Mouse (Mus musculus) erythroblast, embryonic 14.5 days (primary cell): ENCODE measurements around the gene Chst11.

ENCODE experiments used
- GATA1 ChIP-seq: IDR thresholded peaks from 2 replicates; pipeline ENCODE4 v1.6.1; 2012; ENCODE audit warnings: low read length, inconsistent platforms, mixed read lengths
- TAL1 ChIP-seq: IDR thresholded peaks from 3 replicates; pipeline ENCODE4 v1.6.1; 2012; ENCODE audit warnings: low read length, inconsistent platforms, mixed read lengths

DNA sequence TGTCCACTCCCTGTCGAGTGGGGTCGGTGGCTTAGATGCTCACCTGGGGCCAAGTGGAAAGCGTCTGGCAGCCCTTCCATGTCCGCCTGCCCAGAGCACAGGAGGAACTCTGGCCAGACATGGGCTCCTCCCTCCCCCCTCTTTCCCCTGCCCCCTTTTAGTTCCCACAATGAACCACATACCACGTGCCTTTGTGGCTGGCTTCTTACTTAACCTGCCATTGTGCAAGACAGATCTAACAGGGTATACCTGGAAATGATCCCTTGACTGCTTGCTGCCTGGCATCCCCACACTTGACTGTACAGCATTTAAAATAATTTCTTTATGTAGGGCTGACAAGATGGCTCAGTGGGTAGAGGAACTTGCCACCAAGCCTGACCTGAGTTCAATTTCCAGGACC lies 15.7 kb upstream of the Chst11 start:
- TF ChIP-seq TAL1 (no peak), GATA1 (no peak)
